ENCODE assay signal across 8 mouse cellular contexts in the genomic region with DNA sequence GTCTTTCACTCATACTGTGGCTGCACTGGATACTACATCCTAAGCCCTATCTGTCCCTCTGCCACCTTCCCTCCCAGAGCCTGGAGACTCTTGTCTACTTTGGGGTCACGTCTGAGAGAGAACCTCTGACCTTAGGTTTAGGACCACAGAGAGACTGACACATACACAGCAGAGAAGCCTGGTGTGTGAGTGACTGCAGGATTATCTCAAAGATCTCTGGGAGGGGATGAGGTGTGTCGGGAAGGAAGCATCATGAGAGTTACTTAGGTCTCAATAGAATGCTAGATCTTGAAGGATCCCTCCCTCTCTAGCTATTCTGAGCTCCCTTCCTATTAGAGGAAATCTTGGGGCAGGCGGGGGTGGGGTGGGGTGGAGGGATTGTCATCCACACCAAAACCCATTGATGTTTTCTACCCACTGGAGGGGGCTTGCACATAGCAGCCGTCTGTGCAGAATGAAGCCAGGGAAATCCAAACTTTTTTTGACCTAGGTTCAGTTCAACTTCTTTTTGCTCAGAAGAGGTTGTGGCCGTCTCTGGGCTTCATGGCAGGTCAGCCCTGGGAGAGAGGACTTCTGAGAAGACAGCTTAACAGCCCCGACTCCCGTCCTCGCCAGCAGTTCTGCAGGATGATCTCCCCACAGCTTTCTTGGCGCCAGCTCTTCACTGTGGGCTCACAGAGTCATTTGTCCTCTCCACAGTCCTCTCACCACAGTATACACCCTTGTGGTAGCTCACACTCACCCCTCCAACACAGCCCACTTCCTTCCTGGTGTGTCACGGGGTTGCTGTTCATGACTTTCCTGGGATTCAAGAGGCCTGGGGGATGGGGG. TPM values are rescaled to one million over a fixed set of nuclear protein-coding genes. Genes with fewer than 3 reads are reported as not detected.
DNase-seq lines count a peak whose midpoint lies in the region; ATAC-seq lines count a peak whose summit lies in the region.

No protein-coding gene starts in this region.

- H3K4me1 ChIP-seq in brown adipose tissue, adult 24 weeks (ENCODE audit: control insufficient read depth, insufficient read depth, insufficient read length, low read length), result peaks cover 5% of the 10 kb centered on the region; the same call in 1 of the 2 replicates

- H3K27ac ChIP-seq in brown adipose tissue, adult 24 weeks (replicated peaks; ENCODE audit: low read depth, low read length), result peak overlapping the region; percentile 86

- ATAC-seq in megakaryocyte-erythroid progenitor cell, adult 5-6 weeks (replicated peaks; ENCODE audit: low FRiP score, low TSS enrichment, poor library complexity, severe bottlenecking), result no peak

- peak; percentile 51 for DNase-seq in 3134 (ENCODE audit: extremely low read depth, insufficient read length, low spot score)
- peak; percentile 25 to 69 for DNase-seq in heart, adult 9 months (ENCODE audit: low spot score in 2 of 2)
- DNase-seq in kidney, postnatal 4 days, result peak; percentile 12 to 14
- DNase-seq in urinary bladder, postnatal 4 days (ENCODE audit: low spot score in 2 of 2), result no peak
- DNase-seq in layer of hippocampus, adult 9-10 months (ENCODE audit: low spot score), result no peak
- DNase-seq in ovary, postnatal 36 days (ENCODE audit: low spot score), result no peak

- no peak overlapping the region for H3K4me3 ChIP-seq in brown adipose tissue, adult 24 weeks (ENCODE audit: insufficient read depth, low read depth, low read length)

RNA-seq across cellular contexts. Expression of gene Jam3, which starts 37.8 kb away (rescaled TPM):
- 5.1 and 10.5 TPM in 2 replicates for polyA plus RNA-seq in brown adipose tissue, adult 24 weeks (2012; ENCODE audit: insufficient read depth, insufficient read length, missing spikeins)
- not detected in 2 replicates for total RNA-seq in megakaryocyte-erythroid progenitor cell, adult 5-6 weeks (2014; fragmentation: Nextera tagmentation)
- total RNA-seq in megakaryocyte-erythroid progenitor cell, adult 5-6 weeks (2017), result not detected in 2 replicates

Comparison
In these comparisons a context has a peak if more than half of its experiments do, and no peak if none do; other contexts are left out.
1. DNase-seq: peak in 3134 (single experiment), heart, adult 9 months (2 of 2) and kidney, postnatal 4 days (2 of 2); none in urinary bladder, postnatal 4 days (0 of 2), layer of hippocampus, adult 9-10 months (single experiment) and ovary, postnatal 36 days (single experiment).